Mouse (Mus musculus) limb, embryonic 15.5 days (tissue): ENCODE results near the gene Pidd1. TPM values are rescaled to one million over a fixed set of nuclear protein-coding genes. Genes with fewer than 3 reads are reported as not detected.

Experiments used
- ATAC-seq: fragments of 200-750 bp; cut with Nextera tagmentation; 2 replicates; pipeline ENCODE4 v1.8.0; 2017; ENCODE audit warnings: low read depth, moderate TSS enrichment; ENCODE audit not compliant: insufficient number of reproducible peaks, low FRiP score, low TSS enrichment
- H3K27ac ChIP-seq: fragments of 300-500 bp; sonication (generic); 2 replicates; pipeline ENCODE4 v1.5.1; 2015; ENCODE audit warnings: moderate library complexity, mild to moderate bottlenecking, inconsistent platforms
- H3K27me3 ChIP-seq: fragments of 300-500 bp; sonication (generic); 2 replicates; pipeline ENCODE4 v1.6.1; 2015; ENCODE audit warnings: inconsistent platforms
- H3K36me3 ChIP-seq: fragments of 300-500 bp; sonication (generic); 2 replicates; pipeline ENCODE4 v1.6.1; 2015; ENCODE audit warnings: inconsistent platforms
- H3K4me1 ChIP-seq: fragments of 300-500 bp; sonication (generic); 2 replicates; pipeline ENCODE4 v1.6.1; 2015; ENCODE audit warnings: inconsistent platforms
- H3K4me2 ChIP-seq: fragments of 300-500 bp; sonication (generic); 2 replicates; pipeline ENCODE4 v1.6.1; 2015; ENCODE audit warnings: mild to moderate bottlenecking, inconsistent platforms
- H3K4me3 ChIP-seq: fragments of 300-500 bp; sonication (generic); 2 replicates; pipeline ENCODE4 v1.5.1; 2015; ENCODE audit warnings: mild to moderate bottlenecking, inconsistent platforms
- H3K9ac ChIP-seq: fragments of 300-500 bp; sonication (generic); 2 replicates; pipeline ENCODE4 v1.6.1; 2015; ENCODE audit warnings: inconsistent platforms
- H3K9me3 ChIP-seq: fragments of 300-500 bp; sonication (generic); 2 replicates; pipeline ENCODE4 v1.6.1; 2016; ENCODE audit warnings: inconsistent platforms
- WGBS: fragments of 180-500 bp; shearing (Covaris S2); methylation state at CpG from one replicate; pipeline ENCODE4 v1.1.7; 2015; 5-methylcytosine and 5-hydroxymethylcytosine counted together
- polyA plus RNA-seq: library from polyadenylated mRNA; unstranded; fragments of >200 nt; fragmentation: Nextera tagmentation; extraction: Ambion mirVana; gene quantifications from 2 replicates; pipeline ENCODE4 v1.2.1, GENCODE M21; 2015

Pidd1 gene
- polyA plus RNA-seq, 1 experiment from 2014 or later: 9.8 TPM

DNA sequence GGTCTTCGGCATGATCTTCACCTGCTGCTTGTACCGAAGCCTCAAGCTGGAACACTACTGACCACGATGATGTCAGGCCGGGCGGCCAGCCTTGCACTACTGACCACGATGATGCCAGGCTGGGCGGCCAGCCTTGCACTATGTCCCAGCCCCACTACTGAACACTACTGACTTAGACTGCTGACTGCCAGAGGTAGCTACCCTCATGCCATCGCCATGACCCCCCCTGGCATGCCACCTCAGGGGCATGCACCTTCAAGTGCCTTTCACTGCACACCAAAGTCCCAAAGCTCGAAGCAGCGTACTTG is 26.8 kb upstream of the Pidd1 start:
- Histone ChIP-seq H3K9me3 (no peaks in the 10 kb centered on the region), H3K4me2 (no peak overlapping the region), H3K9ac (no peak overlapping the region), H3K36me3 (peaks cover 36% of the 10 kb centered on the region), H3K4me3 (no peak overlapping the region), H3K4me1 (peaks cover 59% of the 10 kb centered on the region), H3K27me3 (peaks cover 1% of the 10 kb centered on the region; the same call in 1 of the 2 replicates), H3K27ac (no peak overlapping the region)
- 92% methylated on average over 10 of the region's 10 CpGs for WGBS
- ATAC-seq: no peak

DNA sequence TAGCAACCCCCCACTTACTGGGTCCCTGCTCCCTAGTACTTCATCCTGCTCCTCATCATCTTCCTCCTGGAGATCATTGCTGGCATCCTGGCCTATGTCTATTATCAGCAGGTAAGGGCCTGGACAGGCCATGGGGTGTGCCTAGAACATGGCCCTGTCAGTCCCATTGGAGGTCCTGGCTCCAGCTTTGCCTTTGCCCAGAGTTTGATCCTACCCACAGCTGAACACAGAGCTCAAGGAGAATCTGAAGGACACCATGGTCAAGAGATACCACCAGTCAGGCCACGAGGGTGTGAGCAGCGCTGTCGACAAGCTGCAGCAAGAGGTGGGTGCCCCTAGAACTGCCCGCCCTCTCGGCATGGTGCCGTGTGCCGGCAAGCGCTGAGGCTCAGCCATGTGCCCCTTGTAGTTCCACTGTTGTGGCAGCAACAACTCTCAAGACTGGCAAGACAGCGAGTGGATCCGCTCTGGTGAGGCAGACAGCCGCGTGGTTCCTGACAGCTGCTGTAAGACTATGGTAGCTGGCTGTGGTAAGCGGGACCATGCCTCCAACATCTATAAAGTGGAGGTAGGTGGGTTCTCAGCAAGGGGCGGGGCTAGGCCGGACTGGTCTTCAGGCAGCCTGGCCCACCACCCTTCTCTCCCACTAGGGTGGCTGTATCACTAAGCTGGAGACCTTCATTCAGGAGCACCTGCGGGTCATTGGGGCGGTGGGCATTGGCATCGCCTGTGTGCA is 26.2 kb upstream of the Pidd1 start:
- WGBS: 88% methylated on average over 18 of the region's 18 CpGs
- H3K4me1 ChIP-seq: peaks cover 60% of the 10 kb centered on the region
- no peak for ATAC-seq
- H3K36me3 ChIP-seq: peaks cover 36% of the 10 kb centered on the region
- no peak overlapping the region for H3K9ac ChIP-seq
- no peak overlapping the region for H3K27ac ChIP-seq
- peaks cover 4% of the 10 kb centered on the region; the same call in 1 of the 2 replicates for H3K27me3 ChIP-seq
- no peak overlapping the region for H3K4me3 ChIP-seq
- no peaks in the 10 kb centered on the region for H3K9me3 ChIP-seq
- no peak overlapping the region for H3K4me2 ChIP-seq

DNA sequence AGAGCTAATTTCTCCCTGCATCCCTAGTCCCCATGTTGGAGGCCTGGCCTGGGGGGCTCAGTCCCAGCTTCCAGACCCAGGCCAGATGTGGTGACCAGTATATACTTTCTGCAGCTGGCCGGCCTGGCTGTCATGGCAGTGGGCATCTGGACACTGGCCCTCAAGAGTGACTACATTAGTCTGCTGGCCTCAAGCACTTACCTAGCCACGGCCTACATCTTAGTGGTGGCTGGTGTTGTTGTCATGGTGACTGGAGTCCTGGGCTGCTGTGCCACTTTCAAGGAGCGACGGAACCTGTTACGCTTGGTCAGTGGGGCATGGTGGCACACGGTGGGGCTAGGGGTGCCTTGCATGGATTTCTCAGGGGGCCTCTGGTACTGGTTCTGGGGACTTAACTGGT is 25.5 kb upstream of the Pidd1 start:
- H3K27ac ChIP-seq: peak overlapping the region; percentile 90
- 82% methylated on average over 6 of the region's 6 CpGs for WGBS

DNA sequence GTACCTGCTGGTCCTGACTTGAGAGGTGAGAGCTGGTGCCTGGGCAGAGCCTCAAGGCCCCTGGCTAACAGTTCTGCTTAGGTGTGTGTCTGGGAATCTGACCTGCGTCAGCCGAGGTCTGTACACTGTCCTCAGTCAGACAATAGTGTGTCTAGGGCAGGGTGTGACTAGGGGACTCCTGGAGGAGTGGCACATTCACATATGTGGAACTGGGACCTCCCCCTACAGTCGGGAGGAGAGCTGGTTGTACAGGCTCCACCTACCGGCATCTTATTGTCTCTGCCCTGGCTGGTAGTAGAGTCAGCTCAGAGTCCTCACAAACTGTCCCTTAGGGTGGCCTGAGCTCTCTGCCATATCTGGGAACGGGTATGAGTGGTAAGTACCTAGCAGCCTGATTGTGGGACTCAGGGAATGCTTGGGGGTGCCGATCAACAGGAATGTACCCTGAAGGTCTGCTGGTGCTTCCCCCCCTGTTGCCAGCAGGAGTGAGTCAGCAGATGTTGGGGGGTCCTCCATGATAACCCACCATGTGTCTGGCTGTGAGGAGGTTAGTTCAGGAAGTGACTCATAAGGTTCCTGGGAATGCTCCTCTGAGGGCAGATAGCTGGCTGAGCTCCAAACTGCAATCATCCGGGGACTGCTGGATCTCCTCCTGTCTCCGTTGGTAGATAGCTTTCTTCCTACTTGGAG is 24.8 kb upstream of the Pidd1 start:
- WGBS: 11% methylated on average over 8 of the region's 8 CpGs
- Histone ChIP-seq H3K4me2 (peak overlapping the region; percentile 75), H3K4me3 (peak overlapping the region; percentile 73), H3K4me1 (peaks cover 65% of the 10 kb centered on the region), H3K9me3 (no peaks in the 10 kb centered on the region), H3K9ac (peak overlapping the region; percentile 74), H3K36me3 (peaks cover 36% of the 10 kb centered on the region), H3K27me3 (peaks cover 18% of the 10 kb centered on the region), H3K27ac (peak overlapping the region; percentile 90)
- peak; percentile 31; the same call in 1 of the 2 replicates for ATAC-seq

More for the DNA sequence above, 25.5 kb upstream of the Pidd1 start:
- H3K27me3 ChIP-seq: peaks cover 11% of the 10 kb centered on the region
- no peak for ATAC-seq
- H3K36me3 ChIP-seq: peaks cover 36% of the 10 kb centered on the region
- peaks cover 65% of the 10 kb centered on the region for H3K4me1 ChIP-seq
- no peaks in the 10 kb centered on the region for H3K9me3 ChIP-seq
- peak overlapping the region; percentile 73 for H3K4me3 ChIP-seq
- H3K9ac ChIP-seq: 0 out of 2 replicates have a peak overlapping the region, but pooled peaks have one; percentile 3
- peak overlapping the region; percentile 75 for H3K4me2 ChIP-seq

DNA sequence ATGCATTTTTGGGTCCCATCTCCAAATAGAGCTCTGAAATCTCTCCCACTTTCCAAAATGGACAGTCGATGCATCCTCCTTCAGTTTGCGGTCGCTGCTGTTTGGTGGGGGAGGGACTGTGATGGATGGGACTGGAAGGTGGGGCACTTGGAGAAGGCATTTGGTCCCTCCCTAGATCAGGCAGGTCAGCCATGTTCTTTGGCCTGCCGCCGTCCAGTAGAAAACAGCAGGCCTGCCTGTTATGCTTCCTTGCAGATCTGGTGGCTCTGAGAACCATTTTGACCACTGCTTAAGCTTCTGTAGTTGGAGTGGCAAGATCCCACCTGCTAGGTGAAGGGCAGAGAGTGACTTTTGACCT is 24.3 kb upstream of the Pidd1 start:
- 13% methylated on average over 5 of the region's 5 CpGs for WGBS
- Histone ChIP-seq H3K9ac (peak overlapping the region; percentile 74), H3K27ac (peak overlapping the region; percentile 90), H3K27me3 (peaks cover 23% of the 10 kb centered on the region), H3K9me3 (no peaks in the 10 kb centered on the region), H3K4me1 (peaks cover 64% of the 10 kb centered on the region), H3K4me3 (peak overlapping the region; percentile 73), H3K36me3 (peaks cover 36% of the 10 kb centered on the region), H3K4me2 (peak overlapping the region; percentile 75)
- ATAC-seq: no peak

DNA sequence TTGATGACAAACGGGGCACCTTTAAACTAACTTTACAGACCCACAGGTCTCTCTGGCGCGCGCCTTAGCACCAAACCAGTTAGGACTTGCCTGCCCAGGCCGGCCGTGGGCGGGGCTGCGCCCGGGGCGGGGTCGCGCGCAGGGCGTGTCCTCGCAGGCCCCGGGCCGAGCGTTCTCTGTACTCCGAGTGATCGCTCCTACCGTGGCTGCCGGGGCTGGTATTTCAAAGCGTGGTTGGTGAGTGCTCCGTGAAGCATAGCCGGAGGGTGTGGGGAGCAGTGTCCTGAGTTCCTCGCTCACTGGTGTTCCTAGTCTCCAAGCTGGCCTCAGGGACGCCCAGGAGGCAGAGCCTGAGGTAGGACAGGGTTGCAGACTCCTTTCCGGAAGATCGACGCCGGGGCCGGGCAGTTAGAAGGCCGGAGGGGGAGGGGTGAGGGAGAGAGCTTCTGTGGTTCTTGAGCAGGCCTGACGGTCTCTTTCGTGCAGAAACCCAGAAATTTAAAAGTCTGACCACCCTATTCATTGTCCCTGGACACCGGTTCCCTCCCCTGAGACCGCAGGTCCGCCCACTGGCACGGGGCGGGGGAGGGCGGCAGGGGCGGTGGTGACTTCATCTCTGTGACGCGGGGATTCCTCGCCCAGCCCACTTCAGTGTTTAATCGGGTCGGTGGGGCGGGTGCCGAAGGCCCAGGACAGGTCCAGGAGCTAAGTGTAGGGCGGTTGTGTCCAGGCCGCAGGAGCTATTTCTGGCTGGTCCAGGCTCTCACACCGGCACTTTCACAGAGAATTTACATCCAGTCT is 23.6 kb upstream of the Pidd1 start, which contains the start of gene Cd151:
TSS of gene Cd151 (plus strand) at position 163 of the 801 bp plus-strand sequence.
- H3K27me3 ChIP-seq: peaks cover 29% of the 10 kb centered on the region
- no peaks in the 10 kb centered on the region for H3K9me3 ChIP-seq
- peaks cover 65% of the 10 kb centered on the region for H3K4me1 ChIP-seq
- H3K4me3 ChIP-seq: peak within 1 kb of the TSS; percentile 73
- H3K4me2 ChIP-seq: peak within 1 kb of the TSS; percentile 75
- ATAC-seq: peak; percentile 78
- peak within 1 kb of the TSS; percentile 74 for H3K9ac ChIP-seq
- H3K27ac ChIP-seq: peak within 1 kb of the TSS; percentile 90
- H3K36me3 ChIP-seq: peaks cover 31% of the 10 kb centered on the region
- under 1% methylated on average over 52 of the region's 52 CpGs for WGBS

DNA sequence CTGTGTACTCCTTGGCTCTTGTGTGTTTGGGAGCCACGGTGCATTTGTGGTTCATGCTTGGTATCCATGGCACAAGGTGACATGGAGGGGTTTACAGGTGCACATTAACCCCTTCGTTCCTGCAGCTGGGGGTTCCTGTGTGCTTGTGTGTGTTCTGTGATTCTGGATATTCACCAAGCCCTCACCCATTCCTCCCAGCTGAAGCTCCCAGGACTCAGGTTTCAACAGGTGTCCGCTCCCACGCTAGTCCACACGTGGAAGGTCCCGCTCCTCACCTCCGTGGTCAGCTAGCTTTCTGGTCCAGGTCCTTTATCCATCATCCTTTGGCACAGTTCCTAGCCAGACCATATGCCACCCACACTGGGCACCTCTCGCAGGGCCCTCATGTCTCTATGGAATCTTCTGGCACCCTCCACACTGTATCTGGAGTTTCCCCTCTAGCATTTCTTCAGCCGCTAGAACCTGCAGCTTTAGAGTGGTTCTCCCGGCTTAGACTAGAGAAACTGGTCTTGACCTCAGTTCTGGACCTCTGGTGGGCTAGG is 22.9 kb upstream of the Pidd1 start:
- Histone ChIP-seq H3K36me3 (peaks cover 25% of the 10 kb centered on the region), H3K4me1 (peaks cover 72% of the 10 kb centered on the region), H3K4me2 (peak overlapping the region; percentile 75), H3K27ac (peak overlapping the region; percentile 90; the same call in 1 of the 2 replicates), H3K4me3 (peak overlapping the region; percentile 73), H3K9ac (no peak overlapping the region), H3K9me3 (no peaks in the 10 kb centered on the region), H3K27me3 (peaks cover 37% of the 10 kb centered on the region)
- 50% methylated on average over 10 of the region's 10 CpGs for WGBS
- no peak for ATAC-seq

DNA sequence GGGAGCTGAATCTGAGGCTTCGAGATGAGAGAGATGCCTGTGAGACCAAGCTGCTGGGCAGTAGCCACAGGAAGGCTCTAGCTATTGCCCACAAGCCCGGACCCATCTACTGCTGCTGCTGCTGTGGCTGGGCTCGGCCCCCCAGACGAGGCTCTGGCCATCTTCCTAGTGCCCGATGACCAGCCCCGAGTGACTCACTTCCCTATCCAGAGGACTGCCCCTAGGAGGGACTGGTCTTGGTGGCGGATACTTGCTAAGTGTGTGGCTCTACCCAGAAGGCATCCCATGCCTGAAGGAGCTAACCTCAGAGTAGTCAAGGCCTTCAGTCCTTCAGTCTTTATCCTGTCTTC is 22.2 kb upstream of the Pidd1 start:
- H3K9ac ChIP-seq: no peak overlapping the region
- ATAC-seq: no peak
- peaks cover 77% of the 10 kb centered on the region for H3K4me1 ChIP-seq
- H3K27ac ChIP-seq: peak overlapping the region; percentile 59
- peaks cover 19% of the 10 kb centered on the region for H3K36me3 ChIP-seq
- peaks cover 42% of the 10 kb centered on the region for H3K27me3 ChIP-seq
- H3K4me3 ChIP-seq: no peak overlapping the region
- H3K4me2 ChIP-seq: 0 out of 2 replicates have a peak overlapping the region, but pooled peaks have one; percentile 44
- WGBS: 74% methylated on average over 7 of the region's 7 CpGs
- H3K9me3 ChIP-seq: no peaks in the 10 kb centered on the region

DNA sequence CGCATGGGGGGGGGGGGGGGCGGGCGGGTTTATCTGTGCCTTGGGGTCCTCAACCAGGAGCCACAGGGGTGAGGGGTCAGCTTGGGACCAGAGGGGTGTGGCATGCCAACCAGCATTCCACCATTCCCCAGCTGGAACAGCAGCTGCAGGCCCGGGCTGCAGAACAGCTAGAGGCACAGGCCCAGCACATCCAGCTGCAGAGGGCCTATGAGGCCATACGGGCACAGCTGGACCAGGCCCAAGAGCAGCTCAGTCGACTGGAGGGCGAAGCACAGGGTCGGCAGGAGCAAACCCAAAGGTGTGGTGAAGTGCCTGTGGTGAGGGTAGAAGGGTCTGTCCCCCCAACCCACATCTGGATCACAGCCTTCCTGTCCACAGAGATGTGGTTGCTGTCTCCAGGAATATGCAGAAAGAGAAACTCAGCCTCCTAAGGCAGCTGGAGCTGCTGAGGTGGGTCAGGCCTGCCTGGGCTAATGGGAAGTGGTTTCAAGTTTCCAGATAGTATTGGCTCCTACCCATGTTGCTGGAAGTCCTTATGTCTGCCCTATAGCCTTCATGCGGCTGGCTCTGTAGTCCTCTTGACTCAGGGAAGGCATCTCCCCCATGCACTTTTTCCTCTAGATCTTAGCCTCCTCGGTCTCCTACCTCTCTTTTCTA is 21.7 kb upstream of the Pidd1 start:
- H3K9ac ChIP-seq: 0 out of 2 replicates have a peak overlapping the region, but pooled peaks have one; percentile 17
- H3K36me3 ChIP-seq: peaks cover 14% of the 10 kb centered on the region
- peaks cover 47% of the 10 kb centered on the region for H3K27me3 ChIP-seq
- H3K4me3 ChIP-seq: no peak overlapping the region
- peak overlapping the region; percentile 59 for H3K27ac ChIP-seq
- no peak for ATAC-seq
- 22% methylated on average over 10 of the region's 10 CpGs for WGBS
- peak overlapping the region; percentile 44 for H3K4me2 ChIP-seq
- H3K9me3 ChIP-seq: no peaks in the 10 kb centered on the region
- H3K4me1 ChIP-seq: peaks cover 80% of the 10 kb centered on the region

DNA sequence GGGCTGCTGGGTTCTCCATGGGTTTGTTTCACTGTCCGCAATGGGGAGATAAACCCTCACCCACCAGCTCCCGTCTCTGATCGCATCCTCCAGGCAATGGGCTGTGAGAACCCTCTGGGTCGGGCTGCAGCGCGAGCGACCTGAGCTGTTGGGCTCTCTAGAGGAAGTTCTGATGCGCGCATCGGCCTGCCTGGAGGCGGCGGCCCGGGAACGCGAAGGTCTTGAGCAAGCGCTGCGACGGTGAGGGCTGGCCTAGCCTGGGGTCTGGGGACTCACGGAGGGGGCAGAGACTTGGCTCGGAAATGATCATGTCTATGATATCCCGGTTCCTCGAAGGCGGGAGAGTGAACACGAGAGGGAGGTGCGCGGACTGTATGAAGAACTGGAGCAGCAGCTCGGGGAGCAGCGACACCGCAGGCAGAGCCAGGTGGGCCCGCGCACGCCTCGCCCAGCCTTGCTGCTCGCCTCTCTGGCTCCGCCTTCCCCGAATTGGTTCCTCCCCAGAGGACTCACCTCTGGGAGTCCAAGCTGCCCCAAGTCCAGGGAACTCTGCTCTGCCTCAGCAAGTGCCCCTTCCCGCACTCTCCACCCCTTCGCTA is 20.9 kb upstream of the Pidd1 start:
- H3K9ac ChIP-seq: 0 out of 2 replicates have a peak overlapping the region, but pooled peaks have one; percentile 11
- H3K27ac ChIP-seq: 0 out of 2 replicates have a peak overlapping the region, but pooled peaks have one; percentile 23
- H3K4me2 ChIP-seq: peak overlapping the region; percentile 44
- 8% methylated on average over 38 of the region's 38 CpGs for WGBS
- no peaks in the 10 kb centered on the region for H3K9me3 ChIP-seq
- no peak for ATAC-seq
- peaks cover 54% of the 10 kb centered on the region for H3K27me3 ChIP-seq
- H3K36me3 ChIP-seq: peaks cover 6% of the 10 kb centered on the region
- peaks cover 75% of the 10 kb centered on the region for H3K4me1 ChIP-seq
- H3K4me3 ChIP-seq: peak overlapping the region; percentile 26
